Mouse (Mus musculus) ES-E14 (cell line): ENCODE results near the gene Rpl18a.

Experiments used
- CHD2 ChIP-seq: IDR thresholded peaks from 2 replicates; pipeline ENCODE4 v1.6.1; 2014; ENCODE audit warnings: mild to moderate bottlenecking, low read depth, low read length, inconsistent platforms
- HCFC1 ChIP-seq: IDR thresholded peaks from 2 replicates; pipeline ENCODE4 v1.6.1; 2012; ENCODE audit warnings: low read length, inconsistent platforms, borderline replicate concordance; ENCODE audit not compliant: insufficient read depth
- MAFK ChIP-seq: IDR thresholded peaks from 2 replicates; pipeline ENCODE4 v1.6.1; 2014; ENCODE audit warnings: mild to moderate bottlenecking, low read depth, low read length, inconsistent platforms; ENCODE audit not compliant: insufficient read depth
- ZC3H11A ChIP-seq: IDR thresholded peaks from 2 replicates; pipeline ENCODE4 v1.6.1; 2012; ENCODE audit warnings: low read depth, mild to moderate bottlenecking, inconsistent platforms, low read length, borderline replicate concordance
- ZNF384 ChIP-seq: IDR thresholded peaks from 2 replicates; pipeline ENCODE4 v1.6.1; 2012; ENCODE audit warnings: low read depth, low read length, inconsistent platforms

DNA sequence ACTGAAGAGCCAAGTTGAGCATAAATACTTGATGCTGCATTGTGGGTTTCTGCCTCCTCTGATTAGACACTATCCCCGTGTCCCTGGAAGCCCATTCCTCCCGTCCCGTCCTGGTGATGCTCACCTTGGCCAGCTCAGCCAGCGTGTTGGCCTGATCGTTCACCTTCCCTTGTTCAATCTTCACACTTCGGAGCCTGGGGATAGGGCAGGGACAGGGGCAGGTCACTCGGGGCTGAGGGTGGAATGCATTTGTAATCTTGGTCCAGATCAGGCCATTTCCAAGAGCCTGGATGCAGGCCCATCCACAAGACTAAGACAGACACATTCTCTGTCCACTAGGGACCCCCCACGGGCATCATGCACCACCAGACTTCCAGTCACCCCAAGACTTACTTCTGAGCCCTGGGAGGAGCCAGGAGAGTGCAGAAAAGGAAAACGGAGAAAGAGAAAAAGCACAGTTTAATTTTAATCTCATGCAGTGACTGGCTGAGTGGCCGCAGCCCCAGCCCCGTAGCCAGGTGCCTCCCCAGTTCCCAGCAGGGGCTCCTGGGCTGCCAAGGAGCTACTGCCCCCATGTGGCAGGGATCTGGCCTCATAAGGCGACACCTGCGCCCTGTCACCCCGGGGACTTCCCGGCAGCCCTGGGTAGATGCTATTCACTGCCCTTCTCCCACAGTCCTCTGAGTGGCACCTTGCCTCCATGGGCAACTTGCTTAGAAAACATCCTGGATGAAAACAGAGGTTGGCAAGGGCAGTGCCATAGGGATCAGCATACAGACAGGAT is 50.6 kb downstream of the Rpl18a start:
- TF ChIP-seq HCFC1 (no peak), MAFK (no peak), ZC3H11A (no peak), CHD2 (no peak), ZNF384 (no peak)
